Mouse (Mus musculus) neural tube, embryonic 11.5 days (tissue): ENCODE data around the gene Prss42. TPM values are rescaled to one million over a fixed set of nuclear protein-coding genes. Genes with fewer than 3 reads are reported as not detected.

Experiments
- ATAC-seq: fragments of 200-750 bp; cut with Nextera tagmentation; 2 replicates; pipeline ENCODE4 v1.8.0; 2017; ENCODE audit warnings: moderate number of reproducible peaks, mild to moderate bottlenecking, moderate TSS enrichment, moderate library complexity; ENCODE audit not compliant: insufficient read depth, low FRiP score, low TSS enrichment
- DNase-seq: peaks from one replicate; pipeline ENCODE4 v3.0.0-alpha.2; 2015; ENCODE audit warnings: low spot score
- H3K27ac ChIP-seq: fragments of 300-500 bp; sonication (generic); 2 replicates; pipeline ENCODE4 v1.5.1; 2014; ENCODE audit warnings: low read depth, mild to moderate bottlenecking, low read length
- H3K27me3 ChIP-seq: fragments of 300-500 bp; sonication (generic); 2 replicates; pipeline ENCODE4 v1.6.1; 2014; ENCODE audit warnings: mild to moderate bottlenecking, low read length, mixed read lengths; ENCODE audit not compliant: control insufficient read depth, insufficient read depth
- H3K36me3 ChIP-seq: fragments of 300-500 bp; sonication (generic); 2 replicates; pipeline ENCODE4 v1.6.1; 2014; ENCODE audit warnings: mild to moderate bottlenecking, low read length, moderate library complexity, mixed read lengths; ENCODE audit not compliant: control insufficient read depth, insufficient read depth
- H3K4me1 ChIP-seq: fragments of 300-500 bp; sonication (generic); 2 replicates; pipeline ENCODE4 v1.6.1; 2014; ENCODE audit warnings: low read length, mixed read lengths; ENCODE audit not compliant: control insufficient read depth, insufficient read depth
- H3K4me2 ChIP-seq: fragments of 300-500 bp; sonication (generic); 2 replicates; pipeline ENCODE4 v1.6.1; 2014; ENCODE audit warnings: low read depth, mild to moderate bottlenecking, moderate library complexity
- H3K4me3 ChIP-seq: fragments of 300-500 bp; sonication (generic); 2 replicates; pipeline ENCODE4 v1.5.1; 2014; ENCODE audit warnings: low read depth, low read length
- H3K9ac ChIP-seq: fragments of 300-500 bp; sonication (generic); 2 replicates; pipeline ENCODE4 v1.6.1; 2014; ENCODE audit warnings: mild to moderate bottlenecking, low read length
- H3K9me3 ChIP-seq: fragments of 300-500 bp; sonication (generic); 2 replicates; pipeline ENCODE4 v1.6.1; 2016; ENCODE audit warnings: low read length; ENCODE audit not compliant: control insufficient read depth
- WGBS: fragments of 180-500 bp; shearing (Covaris S2); extraction: QIAGEN DNeasy Blood & Tissue Kit; methylation state at CpG from one replicate; pipeline ENCODE4 v1.1.7; 2014; 5-methylcytosine and 5-hydroxymethylcytosine counted together
- polyA plus RNA-seq: library from polyadenylated mRNA; unstranded; fragments of >200 nt; fragmentation: Nextera tagmentation; extraction: Ambion mirVana; gene quantifications from 2 replicates; pipeline ENCODE4 v1.2.1, GENCODE M21; 2014

The Prss42 gene
- polyA plus RNA-seq, 1 experiment from 2014 or later = not detected

GRCm38 (mm10) chr9:110834961-110835360 lies 37.0 kb downstream of the Prss42 start:
- Histone ChIP-seq H3K4me3 (no peak overlapping the region), H3K9me3 (no peaks in the 10 kb centered on the region), H3K4me2 (no peak overlapping the region), H3K27me3 (no peaks in the 10 kb centered on the region), H3K27ac (no peak overlapping the region), H3K9ac (no peak overlapping the region), H3K4me1 (no peaks in the 10 kb centered on the region), H3K36me3 (no peaks in the 10 kb centered on the region)
- ATAC-seq (no peak), DNase-seq (no peak)
- 42% methylated on average over 10 of the region's 10 CpGs for WGBS

GRCm38 (mm10) chr9:110836112-110836511 lies 38.1 kb downstream of the Prss42 start:
- Histone ChIP-seq H3K27ac (no peak overlapping the region), H3K4me2 (no peak overlapping the region), H3K9me3 (no peaks in the 10 kb centered on the region), H3K4me1 (no peaks in the 10 kb centered on the region), H3K27me3 (no peaks in the 10 kb centered on the region), H3K36me3 (no peaks in the 10 kb centered on the region), H3K9ac (no peak overlapping the region), H3K4me3 (no peak overlapping the region)
- ATAC-seq (no peak), DNase-seq (no peak)
- WGBS = 64% methylated on average over 2 of the region's 2 CpGs

GRCm38 (mm10) chr9:110840905-110841304 lies 42.9 kb downstream of the Prss42 start:
- no peaks in the 10 kb centered on the region for H3K9me3 ChIP-seq
- H3K4me1 ChIP-seq = no peaks in the 10 kb centered on the region
- H3K9ac ChIP-seq = no peak overlapping the region
- no peaks in the 10 kb centered on the region for H3K36me3 ChIP-seq
- WGBS = 81% methylated on average over 6 of the region's 6 CpGs
- H3K4me3 ChIP-seq = no peak overlapping the region
- no peak overlapping the region for H3K4me2 ChIP-seq
- H3K27ac ChIP-seq = no peak overlapping the region
- DNase-seq (no peak), ATAC-seq (no peak)
- no peaks in the 10 kb centered on the region for H3K27me3 ChIP-seq

- WGBS = 87% methylated on average over 2 of the region's 2 CpGs
Observed at GRCm38 (mm10) chr9:110841438-110841837, 43.5 kb downstream of the Prss42 start.

DNA sequence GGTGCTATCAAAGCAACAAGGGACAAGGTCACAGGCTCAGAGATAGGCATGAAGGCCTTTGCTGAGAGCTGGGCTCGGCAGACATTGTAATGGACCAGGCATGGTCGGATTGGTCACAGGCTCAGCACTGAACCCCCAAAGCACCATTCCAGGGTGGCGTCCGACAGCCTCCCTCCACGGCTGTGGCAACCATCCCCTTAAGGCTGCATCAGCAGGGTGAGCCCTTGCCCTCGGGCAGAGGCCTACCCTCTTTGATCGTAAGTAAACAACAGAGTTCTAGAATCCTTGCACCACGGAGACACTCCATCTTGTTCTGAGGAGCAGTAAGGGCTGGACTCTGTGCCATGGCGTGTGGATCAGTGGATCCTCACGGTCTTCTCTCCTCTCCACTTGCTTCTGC lies 46.2 kb downstream of the Prss42 start, which contains the start of gene Prss46:
Gene Prss46 (plus strand): TSS at position 301 of the 400 bp plus-strand sequence.
- no peak for DNase-seq

More at GRCm38 (mm10) chr9:110841438-110841837, 43.5 kb downstream of the Prss42 start:
- no peak overlapping the region for H3K4me2 ChIP-seq
- H3K4me3 ChIP-seq = no peak overlapping the region
- H3K36me3 ChIP-seq = no peaks in the 10 kb centered on the region
- no peaks in the 10 kb centered on the region for H3K27me3 ChIP-seq
- DNase-seq (no peak), ATAC-seq (no peak)
- no peaks in the 10 kb centered on the region for H3K9me3 ChIP-seq
- H3K27ac ChIP-seq = no peak overlapping the region
- H3K9ac ChIP-seq = no peak overlapping the region
- H3K4me1 ChIP-seq = no peaks in the 10 kb centered on the region

GRCm38 (mm10) chr9:110849162-110849561 lies 51.2 kb downstream of the Prss42 start:
- Histone ChIP-seq H3K4me2 (no peak overlapping the region), H3K27ac (no peak overlapping the region), H3K9ac (no peak overlapping the region), H3K4me3 (no peak overlapping the region), H3K27me3 (no peaks in the 10 kb centered on the region), H3K9me3 (no peaks in the 10 kb centered on the region), H3K4me1 (no peaks in the 10 kb centered on the region), H3K36me3 (no peaks in the 10 kb centered on the region)
- no peak for DNase-seq
- ATAC-seq = no peak
- WGBS = 84% methylated on average over 7 of the region's 7 CpGs

More for the DNA sequence above, 46.2 kb downstream of the Prss42 start, which contains the start of gene Prss46:
- no peak within 1 kb of the TSS for H3K27ac ChIP-seq
- H3K36me3 ChIP-seq = no peaks in the 10 kb centered on the region
- no peak within 1 kb of the TSS for H3K9ac ChIP-seq
- no peaks in the 10 kb centered on the region for H3K27me3 ChIP-seq
- H3K4me2 ChIP-seq = no peak within 1 kb of the TSS
- WGBS = 79% methylated on average over 10 of the region's 10 CpGs
- no peak for ATAC-seq
- H3K4me3 ChIP-seq = no peak within 1 kb of the TSS
- no peaks in the 10 kb centered on the region for H3K9me3 ChIP-seq
- H3K4me1 ChIP-seq = no peaks in the 10 kb centered on the region

Other genes starting within 250 kb of the Prss42 start
- 23.4 and 24.3 TPM in 2 replicates for gene Nradd, start 173.7 kb upstream of the Prss42 start, polyA plus RNA-seq
- 0.87 and 1.1 TPM in 2 replicates for gene Nbeal2, start 144.0 kb upstream of the Prss42 start, polyA plus RNA-seq
- 131 and 134 TPM in 2 replicates for gene Ccdc12, start 141.7 kb upstream of the Prss42 start, polyA plus RNA-seq
- 2.9 and 5.3 TPM in 2 replicates for gene Myl3, start 56.3 kb upstream of the Prss42 start, polyA plus RNA-seq
- gene Pth1r, start 51.0 kb upstream of the Prss42 start, polyA plus RNA-seq = 33.7 and 36.2 TPM in 2 replicates
- gene Prss44, start 15.8 kb downstream of the Prss42 start, polyA plus RNA-seq = not detected in 2 replicates
- 0.14 TPM in 1 of 2 replicates, not detected in the other for gene Prss43, start 28.5 kb downstream of the Prss42 start, polyA plus RNA-seq
- gene Prss45, start 36.4 kb downstream of the Prss42 start, polyA plus RNA-seq = 0.20 TPM in 1 of 2 replicates, not detected in the other
- not detected in 2 replicates for gene Prss46, start 46.3 kb downstream of the Prss42 start, polyA plus RNA-seq
- gene Prss50, start 59.8 kb downstream of the Prss42 start, polyA plus RNA-seq = not detected in 2 replicates
- 1.1 and 1.4 TPM in 2 replicates for gene Als2cl, start 81.7 kb downstream of the Prss42 start, polyA plus RNA-seq
- gene Tmie, start 81.9 kb downstream of the Prss42 start, polyA plus RNA-seq = 0.32 and 0.70 TPM in 2 replicates
- not detected in 2 replicates for gene Fam240a, start 118.7 kb downstream of the Prss42 start, polyA plus RNA-seq
- gene Tdgf1, start 148.0 kb downstream of the Prss42 start, polyA plus RNA-seq = not detected in 2 replicates
- gene Lrrc2, start 153.4 kb downstream of the Prss42 start, polyA plus RNA-seq = 0.15 and 0.51 TPM in 2 replicates
- 0.09 TPM in 1 of 2 replicates, not detected in the other for gene Rtp3, start 192.4 kb downstream of the Prss42 start, polyA plus RNA-seq
- gene Ltf, start 221.1 kb downstream of the Prss42 start, polyA plus RNA-seq = 0.19 TPM in 1 of 2 replicates, not detected in the other